Mouse (Mus musculus): ENCODE results near the gene Ncapd3.

GRCm38 (mm10) chr9:27111756-27112155 is 81.8 kb downstream of the Ncapd3 start:
- no peak for TF ChIP-seq EP300 (IDR thresholded peaks at IDR 0.05; ENCODE audit: low read length)
- TF ChIP-seq MYC (IDR thresholded peaks at IDR 0.05; ENCODE audit: low read depth, low read length): no peak
- TF ChIP-seq CTCF (conservative IDR thresholded peaks at IDR 0.05 in 1 of 2, IDR thresholded peaks at IDR 0.05 in 1 of 2; ENCODE audit: low read depth in 2 of 2, low read length in 2 of 2): no peak
- TF ChIP-seq MEF2A (IDR thresholded peaks at IDR 0.05; ENCODE audit: borderline replicate concordance, low read depth, low read length): no peak
- no peak for TF ChIP-seq ZC3H11A (IDR thresholded peaks at IDR 0.05; ENCODE audit: low read depth, low read length)
- TF ChIP-seq KAT2A (IDR thresholded peaks at IDR 0.05; ENCODE audit: insufficient replicate concordance, low read length): no peak
- no peak for TF ChIP-seq USF1 (IDR thresholded peaks at IDR 0.05; ENCODE audit: low read depth, low read length)
- TF ChIP-seq MAFK (IDR thresholded peaks at IDR 0.05; ENCODE audit: insufficient replicate concordance, low read length): no peak
- no peak for TF ChIP-seq POLR2A (IDR thresholded peaks at IDR 0.05; ENCODE audit: low read depth, low read length)
- no peak for TF ChIP-seq MAX (IDR thresholded peaks at IDR 0.05; ENCODE audit: low read length)
- no peak for TF ChIP-seq TCF12 (IDR thresholded peaks at IDR 0.05; ENCODE audit: low read depth, low read length)
- TF ChIP-seq ZKSCAN1 (IDR thresholded peaks at IDR 0.05; ENCODE audit: borderline replicate concordance, low read depth, low read length): no peak
- TF ChIP-seq RCOR1 (conservative IDR thresholded peaks at IDR 0.05; ENCODE audit: low read depth, low read length): no peak
- TF ChIP-seq TBP (conservative IDR thresholded peaks at IDR 0.05; ENCODE audit: low read depth, low read length): no peak
